Mouse (Mus musculus) myocyte (in vitro differentiated cells): ENCODE measurements at regions not wholly inside any gene's neighbourhood (a gene's known extent, or its start where the extent isn't known, plus 50 kb on each side); places are given as distances from the start of the nearest gene placed in this dataset.

Experiments used
- CEBPB ChIP-seq: IDR thresholded peaks from 2 replicates; pipeline ENCODE4 v1.6.1; 2011; ENCODE audit warnings: mild to moderate bottlenecking, moderate library complexity; ENCODE audit not compliant: poor library complexity, insufficient read depth, severe bottlenecking
- E2F4 ChIP-seq: IDR thresholded peaks from one replicate; pipeline ENCODE4 v1.6.1; 2011; ENCODE audit warnings: mild to moderate bottlenecking, control low read depth, moderate library complexity; ENCODE audit not compliant: insufficient read depth
- MAX ChIP-seq: IDR thresholded peaks from one replicate; pipeline ENCODE4 v1.6.1; 2011; ENCODE audit warnings: low read depth, mild to moderate bottlenecking, control low read depth
- MYOD1 ChIP-seq, 3 experiments: IDR thresholded peaks; one replicate each; pipeline ENCODE4 v1.6.1; 2011; ENCODE audit warnings: control low read depth in 2 of 3, low read depth in 2 of 3, mild to moderate bottlenecking in 2 of 3, moderate library complexity in 1 of 3; ENCODE audit not compliant: insufficient read length in 2 of 3, control insufficient read depth in 1 of 3
- MYOG ChIP-seq, 3 experiments: IDR thresholded peaks; one replicate each; pipeline ENCODE4 v1.6.1; 2011; ENCODE audit warnings: control low read depth in 2 of 3, low read depth in 2 of 3, mild to moderate bottlenecking in 2 of 3; ENCODE audit not compliant: insufficient read length in 2 of 3, control insufficient read depth in 1 of 3, insufficient read depth in 1 of 3
- POLR2A ChIP-seq: IDR thresholded peaks from one replicate; pipeline ENCODE4 v1.6.1; 2011; ENCODE audit warnings: low read depth, mild to moderate bottlenecking, control low read depth, moderate library complexity; ENCODE audit not compliant: insufficient read length
- POLR2AphosphoS2 ChIP-seq: IDR thresholded peaks from one replicate; pipeline ENCODE4 v1.6.1; 2011; ENCODE audit warnings: low read depth, control low read depth; ENCODE audit not compliant: insufficient read length
- REST ChIP-seq: IDR thresholded peaks from one replicate; pipeline ENCODE4 v1.6.1; 2011; ENCODE audit warnings: mild to moderate bottlenecking, control low read depth, moderate library complexity; ENCODE audit not compliant: insufficient read depth, insufficient read length
- SRF ChIP-seq: IDR thresholded peaks from one replicate; pipeline ENCODE4 v1.6.1; 2011; ENCODE audit warnings: low read depth; ENCODE audit not compliant: control insufficient read depth, insufficient read length
- TCF12 ChIP-seq: IDR thresholded peaks from one replicate; pipeline ENCODE4 v1.6.1; 2011; ENCODE audit warnings: mild to moderate bottlenecking, control low read depth; ENCODE audit not compliant: poor library complexity, insufficient read depth, severe bottlenecking
- TCF3 ChIP-seq: IDR thresholded peaks from one replicate; pipeline ENCODE4 v1.6.1; 2011; ENCODE audit warnings: low read depth, control low read depth; ENCODE audit not compliant: insufficient read length
- USF1 ChIP-seq: IDR thresholded peaks from one replicate; pipeline ENCODE4 v1.6.1; 2011; ENCODE audit warnings: low read depth, mild to moderate bottlenecking, control low read depth, moderate library complexity

GRCm38 (mm10) chr17:69605458-69605857 is 166.3 kb downstream of the Akain1 start:
- TF ChIP-seq POLR2A (no peak), MAX (no peak), POLR2AphosphoS2 (no peak), USF1 (no peak), E2F4 (no peak), MYOG (IDR thresholded peaks at IDR 0.05; ENCODE audit: control insufficient read depth in 1 of 3, insufficient read depth in 1 of 3, insufficient read length in 2 of 3, low read depth in 2 of 3) (no peak), TCF12 (no peak), CEBPB (no peak), SRF (no peak), MYOD1 (IDR thresholded peaks at IDR 0.05; ENCODE audit: control insufficient read depth in 1 of 3, insufficient read length in 2 of 3, low read depth in 2 of 3) (no peak), REST (no peak), TCF3 (no peak)
